Mouse (Mus musculus) liver, embryonic 16.5 days (tissue): ENCODE results near the gene Scyl1. TPM values are rescaled to one million over a fixed set of nuclear protein-coding genes. Genes with fewer than 3 reads are reported as not detected.
"Not testable (repeated sequence)": the region's sequence is repeated elsewhere in the genome, so short reads cannot be mapped to it uniquely, and the experiment has no call there.

Experiments used
- ATAC-seq: fragments of 200-750 bp; cut with Nextera tagmentation; 2 replicates; pipeline ENCODE4 v1.8.0; 2017; ENCODE audit warnings: low read depth, mild to moderate bottlenecking, moderate number of reproducible peaks, moderate library complexity
- H3K27ac ChIP-seq: fragments of 300-500 bp; sonication (generic); 2 replicates; pipeline ENCODE4 v1.5.1; 2014; ENCODE audit warnings: mild to moderate bottlenecking, low read length
- H3K27me3 ChIP-seq: fragments of 300-500 bp; sonication (generic); 2 replicates; pipeline ENCODE4 v1.6.1; 2014; ENCODE audit warnings: low read depth, low read length, mixed read lengths; ENCODE audit not compliant: control insufficient read depth, insufficient read depth
- H3K36me3 ChIP-seq: fragments of 300-500 bp; sonication (generic); 2 replicates; pipeline ENCODE4 v1.6.1; 2014; ENCODE audit warnings: mild to moderate bottlenecking; ENCODE audit not compliant: control insufficient read depth, insufficient read depth
- H3K4me1 ChIP-seq: fragments of 300-500 bp; sonication (generic); 2 replicates; pipeline ENCODE4 v1.6.1; 2014; ENCODE audit warnings: low read depth, low read length, mixed read lengths; ENCODE audit not compliant: control insufficient read depth
- H3K4me2 ChIP-seq: fragments of 300-500 bp; sonication (generic); 2 replicates; pipeline ENCODE4 v1.6.1; 2014; ENCODE audit warnings: low read depth, low read length, mixed read lengths
- H3K4me3 ChIP-seq: fragments of 300-500 bp; sonication (generic); 2 replicates; pipeline ENCODE4 v1.5.1; 2014; ENCODE audit warnings: low read depth, mild to moderate bottlenecking, low read length
- H3K9ac ChIP-seq: fragments of 300-500 bp; sonication (generic); 2 replicates; pipeline ENCODE4 v1.6.1; 2014; ENCODE audit warnings: low read depth, low read length
- H3K9me3 ChIP-seq: fragments of 300-500 bp; sonication (generic); replicated peaks from 2 replicates; pipeline ENCODE4 v1.6.1; 2016; ENCODE audit warnings: low read length; ENCODE audit not compliant: control insufficient read depth
- WGBS: fragments of 180-500 bp; shearing (Covaris S2); extraction: QIAGEN DNeasy Blood & Tissue Kit; methylation state at CpG from one replicate; pipeline ENCODE4 v1.1.7; 2014; ENCODE audit not compliant: insufficient replicate concordance; 5-methylcytosine and 5-hydroxymethylcytosine counted together
- polyA plus RNA-seq: library from polyadenylated mRNA; unstranded; fragments of >200 nt; fragmentation: Nextera tagmentation; extraction: Ambion mirVana; gene quantifications from 2 replicates; pipeline ENCODE4 v1.2.1, GENCODE M21; 2015

Gene Scyl1
- polyA plus RNA-seq, 1 experiment from 2014 or later, result 21.5 TPM

GRCm38 (mm10) chr19:5799566-5800349 lies 28.5 kb upstream of the Scyl1 start:
- H3K9me3 ChIP-seq, result no peaks in the 10 kb centered on the region
- H3K27me3 ChIP-seq, result no peaks in the 10 kb centered on the region
- H3K27ac ChIP-seq, result peak overlapping the region; percentile 94
- H3K4me3 ChIP-seq, result peak overlapping the region; percentile 73
- 1% methylated on average over 10 of the region's 10 CpGs for WGBS
- H3K36me3 ChIP-seq, result peaks cover 55% of the 10 kb centered on the region
- no peak for ATAC-seq
- peak overlapping the region; percentile 69 for H3K4me2 ChIP-seq
- H3K9ac ChIP-seq, result peak overlapping the region; percentile 83
- peaks cover 43% of the 10 kb centered on the region for H3K4me1 ChIP-seq

GRCm38 (mm10) chr19:5798700-5799479 lies 27.7 kb upstream of the Scyl1 start:
- H3K27ac ChIP-seq, result peak overlapping the region; percentile 90
- under 1% methylated on average over 7 of the region's 7 CpGs for WGBS
- H3K9me3 ChIP-seq, result no peaks in the 10 kb centered on the region
- peak; percentile 12 for ATAC-seq
- no peaks in the 10 kb centered on the region for H3K27me3 ChIP-seq
- peak overlapping the region; percentile 73 for H3K4me3 ChIP-seq
- H3K4me2 ChIP-seq, result peak overlapping the region; percentile 51
- H3K9ac ChIP-seq, result peak overlapping the region; percentile 68
- peaks cover 37% of the 10 kb centered on the region for H3K4me1 ChIP-seq
- peaks cover 55% of the 10 kb centered on the region for H3K36me3 ChIP-seq

- no peaks in the 10 kb centered on the region for H3K27me3 ChIP-seq
- no peaks in the 10 kb centered on the region for H3K9me3 ChIP-seq
- peak overlapping the region; percentile 67 for H3K4me2 ChIP-seq
- H3K27ac ChIP-seq, result peak overlapping the region; percentile 64
- 34% methylated on average over 7 of the region's 7 CpGs for WGBS
- H3K4me1 ChIP-seq, result peaks cover 42% of the 10 kb centered on the region
- peaks cover 55% of the 10 kb centered on the region for H3K36me3 ChIP-seq
- peak overlapping the region; percentile 50 for H3K9ac ChIP-seq
- no peak for ATAC-seq
- H3K4me3 ChIP-seq, result peak overlapping the region; percentile 73
Observed at GRCm38 (mm10) chr19:5797381-5798111, 26.3 kb upstream of the Scyl1 start.

GRCm38 (mm10) chr19:5796573-5797111 lies 25.4 kb upstream of the Scyl1 start:
- H3K4me1 ChIP-seq, result peaks cover 42% of the 10 kb centered on the region
- H3K27me3 ChIP-seq, result no peaks in the 10 kb centered on the region
- H3K36me3 ChIP-seq, result peaks cover 55% of the 10 kb centered on the region
- no peaks in the 10 kb centered on the region for H3K9me3 ChIP-seq
- no peak for ATAC-seq
- peak overlapping the region; percentile 73 for H3K4me3 ChIP-seq
- WGBS, result 78% methylated on average over 7 of the region's 7 CpGs
- peak overlapping the region; percentile 67 for H3K4me2 ChIP-seq
- H3K27ac ChIP-seq, result peak overlapping the region; percentile 64
- no peak overlapping the region for H3K9ac ChIP-seq

GRCm38 (mm10) chr19:5795668-5796572 lies 24.7 kb upstream of the Scyl1 start:
- H3K9me3 ChIP-seq, result no peaks in the 10 kb centered on the region
- H3K9ac ChIP-seq, result no peak overlapping the region
- peaks cover 55% of the 10 kb centered on the region for H3K36me3 ChIP-seq
- H3K4me1 ChIP-seq, result peaks cover 42% of the 10 kb centered on the region
- peak overlapping the region; percentile 73; the same call in 1 of the 2 replicates for H3K4me3 ChIP-seq
- H3K27me3 ChIP-seq, result no peaks in the 10 kb centered on the region
- peak overlapping the region; percentile 67 for H3K4me2 ChIP-seq
- H3K27ac ChIP-seq, result peak overlapping the region; percentile 64
- 62% methylated on average over 11 of the region's 11 CpGs for WGBS
- ATAC-seq, result no peak

GRCm38 (mm10) chr19:5794771-5795576 lies 23.8 kb upstream of the Scyl1 start:
- 31% methylated on average over 5 of the region's 5 CpGs for WGBS
- Histone ChIP-seq H3K4me3 (no peak overlapping the region), H3K27me3 (no peaks in the 10 kb centered on the region), H3K36me3 (peaks cover 45% of the 10 kb centered on the region), H3K27ac (peak overlapping the region; percentile 35), H3K4me1 (peaks cover 42% of the 10 kb centered on the region), H3K9me3 (no peaks in the 10 kb centered on the region), H3K9ac (no peak overlapping the region), H3K4me2 (0 out of 2 replicates have a peak overlapping the region, but pooled peaks have one; percentile 8)
- no peak; the same call in 1 of the 2 replicates for ATAC-seq

GRCm38 (mm10) chr19:5793917-5794770 lies 22.9 kb upstream of the Scyl1 start:
- H3K4me3 ChIP-seq, H3K9me3 ChIP-seq, H3K27me3 ChIP-seq, H3K4me2 ChIP-seq, H3K9ac ChIP-seq: not testable (repeated sequence)
- peak; percentile 9; the same call in 1 of the 2 replicates for ATAC-seq
- Histone ChIP-seq H3K4me1 (peaks cover 42% of the 10 kb centered on the region), H3K36me3 (peaks cover 41% of the 10 kb centered on the region), H3K27ac (peak overlapping the region; percentile 81)
- WGBS, result 23% methylated on average over 7 of the region's 7 CpGs
